Mouse (Mus musculus) lung, postnatal 25 days (tissue): ENCODE measurements at regions not wholly inside any gene's neighbourhood (a gene's known extent, or its start where the extent isn't known, plus 50 kb on each side); places are given as distances from the start of the nearest gene placed in this dataset.

Source experiments
- DNase-seq: peaks from one replicate; pipeline ENCODE4 v3.0.0; 2022; ENCODE audit warnings: low spot score

DNA sequence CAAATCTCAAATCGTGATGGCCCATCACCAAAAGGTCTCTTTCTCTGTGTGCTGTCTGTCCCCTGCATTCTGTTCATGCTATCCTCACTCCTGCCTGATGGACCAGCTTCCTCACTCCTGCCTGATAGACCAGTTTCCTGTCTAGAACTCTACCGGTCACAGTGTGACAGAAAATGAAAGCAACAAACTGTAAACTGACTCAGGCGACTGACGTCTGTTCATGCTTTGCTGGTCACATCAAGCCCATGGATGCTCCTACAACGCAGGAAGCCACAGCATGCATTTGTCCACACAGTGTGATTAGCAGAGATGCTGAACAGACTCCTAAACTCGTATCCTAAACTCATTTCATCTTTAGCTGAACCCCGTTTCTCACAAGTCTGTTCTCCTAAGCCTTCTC lies 227.3 kb upstream of the N4bp1 start:
- no peak for DNase-seq

DNA sequence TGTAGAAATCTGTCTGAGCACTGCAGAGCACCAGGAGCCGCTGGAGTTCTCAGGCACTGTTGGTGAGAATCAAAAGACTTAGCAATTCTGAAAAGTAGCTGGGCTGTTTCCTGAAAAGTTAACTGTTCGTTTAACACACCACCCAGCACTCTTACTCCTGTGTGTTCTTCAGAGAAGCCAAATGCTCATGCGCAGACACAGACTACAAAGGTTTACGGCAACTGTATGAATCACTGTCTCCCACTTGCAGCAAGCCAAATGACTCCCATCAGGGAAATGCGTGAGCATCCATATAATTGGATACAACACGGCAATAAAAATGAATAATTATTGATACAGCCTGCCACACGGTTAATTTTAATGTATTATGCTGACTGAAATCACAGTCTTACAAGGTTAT lies 220.0 kb upstream of the N4bp1 start:
- no peak for DNase-seq

DNA sequence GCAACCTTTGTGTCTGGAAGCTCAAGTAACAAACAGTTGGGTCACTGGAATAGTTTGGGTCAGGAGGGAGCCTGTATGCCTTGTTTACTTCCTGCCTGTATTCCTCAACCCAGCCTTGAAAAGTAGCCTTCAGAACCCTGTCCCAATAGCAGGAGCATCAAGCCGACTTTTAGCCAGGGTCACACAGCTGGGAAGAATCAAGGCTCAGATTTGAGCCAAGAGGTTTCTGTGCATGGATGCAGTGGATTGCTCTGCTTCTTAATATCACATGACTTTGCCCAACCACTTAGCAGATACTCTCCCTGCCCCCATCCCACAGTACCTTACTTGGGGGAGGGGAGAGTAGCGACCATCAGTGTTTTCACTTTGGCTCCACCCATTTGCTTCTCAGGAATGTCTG lies 210.2 kb upstream of the N4bp1 start:
- peak; percentile 2 for DNase-seq

GRCm38 (mm10) chr8:87094685-87095084 lies 209.6 kb upstream of the N4bp1 start:
- peak; percentile 0 for DNase-seq

DNA sequence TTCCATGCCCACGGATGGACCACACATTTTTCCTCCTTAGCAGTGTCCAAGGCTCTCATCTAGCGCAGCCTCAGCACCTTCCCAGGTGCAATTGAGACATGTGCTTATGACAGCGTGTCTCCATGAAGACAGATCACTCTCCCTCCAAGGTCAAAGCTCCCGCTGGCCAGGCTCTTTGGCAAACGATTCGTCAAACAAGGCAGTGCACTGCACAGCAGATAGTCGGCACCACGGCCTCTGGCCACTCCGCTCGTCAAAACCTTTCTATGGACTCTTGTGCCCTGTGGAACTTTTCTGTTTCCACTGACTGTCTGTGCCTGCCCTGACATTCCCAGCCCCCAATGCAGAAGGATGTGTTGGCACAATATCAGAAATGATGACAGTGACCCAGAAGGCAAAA lies 208.7 kb upstream of the N4bp1 start:
- DNase-seq: no peak

- no peak for DNase-seq
Observed at GRCm38 (mm10) chr8:87093081-87093480, 208.0 kb upstream of the N4bp1 start.

GRCm38 (mm10) chr8:87087451-87088095 lies 202.5 kb upstream of the N4bp1 start:
- no peak for DNase-seq

DNA sequence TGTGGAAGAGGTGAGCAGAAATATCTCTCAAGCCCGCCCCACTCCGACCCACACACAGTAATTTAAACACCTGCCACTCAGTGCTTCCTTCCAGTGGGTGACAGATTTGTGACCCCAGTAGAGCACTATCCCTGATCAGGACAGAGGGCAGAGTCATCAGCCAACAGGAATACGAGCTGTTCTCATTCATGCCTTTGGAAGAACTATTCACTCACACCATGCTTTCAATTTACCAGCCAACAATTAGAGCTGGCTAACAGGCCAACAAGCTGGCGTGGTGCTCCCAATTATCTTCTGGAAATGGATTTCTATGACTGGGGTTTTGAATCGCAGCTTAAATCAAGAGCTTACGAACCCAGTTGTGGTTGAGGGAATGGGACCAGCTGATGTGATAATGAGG lies 193.2 kb upstream of the N4bp1 start:
- DNase-seq: no peak

DNA sequence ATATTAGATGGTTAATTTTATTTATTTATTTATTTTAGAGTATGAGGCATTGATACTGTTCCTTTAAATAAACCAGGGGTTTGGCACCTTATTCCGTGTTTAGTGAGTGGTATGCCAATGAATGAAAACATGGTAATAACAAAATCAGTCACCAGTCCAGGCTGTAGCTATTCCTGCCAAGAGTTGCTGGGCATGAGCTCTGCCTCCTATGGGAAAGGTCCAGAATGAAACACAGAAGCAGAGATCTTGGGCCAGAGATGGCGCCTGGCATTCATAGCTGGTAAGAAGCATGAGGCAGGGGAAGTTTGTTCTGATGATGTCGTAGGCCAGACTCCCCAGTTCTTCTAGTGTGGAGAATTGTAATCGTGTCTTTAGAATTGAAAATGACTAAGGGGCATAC lies 190.9 kb upstream of the N4bp1 start:
- no peak for DNase-seq

GRCm38 (mm10) chr8:87071224-87071623 lies 186.2 kb upstream of the N4bp1 start:
- DNase-seq: no peak

- no peak for DNase-seq
Observed at GRCm38 (mm10) chr8:87067106-87067505, 182.0 kb upstream of the N4bp1 start.

- no peak for DNase-seq
Observed at GRCm38 (mm10) chr8:87064768-87065167, 179.7 kb upstream of the N4bp1 start.

DNA sequence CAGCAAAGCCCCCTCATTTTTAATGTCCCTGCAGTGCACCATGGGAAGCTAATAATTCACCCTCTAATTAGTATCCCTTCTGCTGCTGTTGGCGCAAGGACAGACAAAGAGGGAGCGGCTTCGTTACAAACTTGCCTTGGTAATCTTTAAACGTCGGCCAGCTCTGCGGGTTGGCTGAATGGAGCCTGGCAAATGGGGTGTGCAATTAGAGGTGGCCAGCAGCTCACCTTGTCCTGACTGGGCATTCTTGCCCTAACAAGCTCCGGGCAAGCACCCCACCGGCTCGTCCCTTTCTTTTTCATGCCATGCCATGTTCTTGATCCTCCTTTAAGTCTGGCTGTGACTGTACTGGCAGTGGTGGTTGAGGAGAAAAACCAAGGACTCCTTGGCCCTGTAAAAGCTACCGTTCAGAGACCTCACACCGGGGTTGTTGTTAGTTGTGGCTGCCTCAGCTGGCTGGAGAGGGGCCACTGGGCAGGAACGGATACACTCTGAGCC lies 179.2 kb upstream of the N4bp1 start:
- DNase-seq: no peak

GRCm38 (mm10) chr8:87063588-87063987 lies 178.5 kb upstream of the N4bp1 start:
- no peak for DNase-seq

- DNase-seq: no peak
Observed at GRCm38 (mm10) chr8:87049746-87050145, 164.7 kb upstream of the N4bp1 start.

- DNase-seq: no peak
Observed at GRCm38 (mm10) chr8:87049196-87049595, 164.1 kb upstream of the N4bp1 start.

DNA sequence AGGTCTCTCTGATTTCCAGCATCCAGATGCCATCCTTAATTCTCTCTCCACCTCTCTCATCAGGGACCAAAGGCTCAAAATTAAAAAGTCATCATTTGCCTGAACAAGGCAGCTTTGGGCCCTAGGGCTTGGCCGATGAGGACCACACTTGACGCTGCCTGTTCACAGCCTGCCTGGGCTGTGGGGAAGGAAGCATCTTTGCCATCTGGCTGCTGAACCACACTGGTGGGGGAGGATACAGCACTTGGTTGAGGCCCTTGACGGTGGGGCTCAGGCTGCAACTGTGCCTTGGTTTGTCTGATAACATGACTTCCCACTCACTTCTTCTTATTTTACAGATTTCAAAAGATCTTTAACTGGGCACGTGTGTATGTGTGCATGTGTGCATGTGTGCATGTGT lies 161.5 kb upstream of the N4bp1 start:
- no peak for DNase-seq

GRCm38 (mm10) chr8:87043016-87043415 lies 158.0 kb upstream of the N4bp1 start:
- DNase-seq: no peak

DNA sequence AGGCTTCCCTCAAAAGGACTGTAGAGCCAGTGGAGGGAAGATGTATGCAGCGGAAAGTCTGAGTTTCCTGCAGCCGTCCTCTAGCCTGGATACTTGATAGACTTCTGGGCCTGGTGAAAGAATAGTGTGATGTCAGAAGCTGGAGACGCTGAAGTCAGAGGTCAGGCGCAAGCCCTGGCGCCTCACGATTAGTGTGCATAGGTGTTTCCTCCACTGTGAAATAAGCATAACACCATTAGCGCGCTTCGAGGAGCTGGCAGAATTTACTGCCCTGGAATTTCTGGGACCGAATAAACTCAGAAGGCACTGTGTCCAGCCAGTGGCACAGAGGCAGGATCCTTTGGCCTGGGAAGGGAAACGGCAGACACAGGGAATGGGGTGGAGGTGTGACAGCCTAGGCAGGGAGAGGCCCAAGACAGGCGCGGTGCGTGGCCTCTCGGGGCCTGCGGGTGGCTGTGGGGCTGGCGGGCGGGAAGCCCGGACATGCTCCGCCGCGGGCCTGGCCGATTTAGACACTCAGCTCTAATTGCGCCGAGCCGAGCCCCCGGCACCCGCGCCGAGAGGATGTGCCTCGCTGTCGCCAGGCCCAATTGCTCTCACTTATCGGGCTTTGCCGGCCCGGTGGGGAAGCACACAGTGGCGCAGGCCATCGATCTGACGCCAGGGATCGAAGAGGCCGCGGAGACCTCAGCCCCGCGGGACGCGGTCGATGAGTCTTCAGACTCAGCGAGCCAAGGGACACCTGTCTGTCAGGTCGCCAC lies 152.7 kb upstream of the N4bp1 start:
- DNase-seq: no peak

- DNase-seq: no peak
Observed at GRCm38 (mm10) chr8:87035996-87036395, 150.9 kb upstream of the N4bp1 start.

DNA sequence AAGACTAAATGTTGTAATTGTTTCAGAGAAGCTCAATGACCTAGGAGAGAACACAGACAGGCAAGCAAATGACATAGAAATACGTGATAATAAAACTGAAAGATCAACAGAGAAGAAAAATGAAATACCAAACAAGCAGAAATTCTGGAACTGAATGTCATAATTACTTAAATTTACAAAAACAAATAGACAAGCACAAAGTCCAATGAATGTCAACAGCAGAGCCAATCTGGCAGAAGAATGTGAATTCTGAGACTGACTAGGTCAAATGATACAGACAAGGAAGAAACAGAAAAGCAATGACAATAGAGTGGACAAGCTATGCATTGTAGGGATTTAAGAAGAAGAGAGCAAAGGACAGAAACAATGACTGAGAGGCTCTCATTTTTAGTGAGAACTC lies 143.1 kb upstream of the N4bp1 start:
- no peak for DNase-seq

GRCm38 (mm10) chr8:87025946-87026345 lies 140.9 kb upstream of the N4bp1 start:
- DNase-seq: no peak

GRCm38 (mm10) chr8:87019795-87020194 lies 134.7 kb upstream of the N4bp1 start:
- DNase-seq: no peak

DNA sequence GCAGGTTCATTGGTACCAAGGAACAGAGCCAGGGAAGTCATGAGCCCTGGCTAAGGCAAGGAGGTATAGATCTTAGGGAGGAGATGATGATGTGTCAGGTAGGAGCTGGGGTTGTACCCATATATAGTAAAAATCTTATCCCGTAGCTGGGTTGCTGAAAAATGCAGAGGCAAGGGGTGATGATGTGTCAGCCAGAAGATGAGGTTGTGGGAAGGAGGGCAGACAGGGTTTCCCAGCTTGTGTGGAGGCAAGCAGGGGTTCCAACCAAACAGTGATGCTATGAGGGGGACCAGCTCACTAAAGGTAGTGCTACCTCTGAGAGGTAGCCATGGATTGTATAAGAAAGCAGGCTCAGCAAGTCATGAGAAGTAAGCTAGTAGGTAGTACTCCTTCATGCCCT lies 90.5 kb upstream of the N4bp1 start:
- DNase-seq: no peak
